8 mouse cellular contexts compared by ENCODE assay signal in genomic region chrX:112601306-112602120, GRCm38 (mm10). TPM values are rescaled to one million over a fixed set of nuclear protein-coding genes. Genes with fewer than 3 reads are reported as not detected.
DNase-seq lines count a peak whose midpoint lies in the region; ATAC-seq lines count a peak whose summit lies in the region.

No protein-coding gene starts in this region.

- H3K4me1 ChIP-seq in megakaryocyte, embryonic 14.5 days = peaks cover 10% of the 10 kb centered on the region
- H3K4me1 ChIP-seq in embryonic facial prominence, embryonic 13.5 days = no peaks in the 10 kb centered on the region
- no peaks in the 10 kb centered on the region for H3K4me1 ChIP-seq in hindbrain, embryonic 11.5 days (replicated peaks; ENCODE audit: control insufficient read depth, insufficient read depth, low read length)
- H3K4me1 ChIP-seq in lung, embryonic 16.5 days (replicated peaks; ENCODE audit: control insufficient read depth, insufficient read depth, low read length) = no peaks in the 10 kb centered on the region

- no peak for ATAC-seq in megakaryocyte, adult 5-6 weeks (ENCODE audit: poor library complexity, severe bottlenecking)
- ATAC-seq in embryonic facial prominence, embryonic 13.5 days (ENCODE audit: insufficient number of reproducible peaks, insufficient read depth, low FRiP score, low TSS enrichment, low read depth) = peak; percentile 82
- peak; percentile 73 for ATAC-seq in hindbrain, embryonic 11.5 days (ENCODE audit: low FRiP score)
- peak; percentile 64 for ATAC-seq in lung, embryonic 16.5 days (ENCODE audit: low read depth)

- H3K9ac ChIP-seq in embryonic facial prominence, embryonic 13.5 days = peak overlapping the region; percentile 81
- H3K9ac ChIP-seq in hindbrain, embryonic 11.5 days (ENCODE audit: low read depth, low read length) = peak overlapping the region; percentile 80
- peak overlapping the region; percentile 75 for H3K9ac ChIP-seq in lung, embryonic 16.5 days (ENCODE audit: low read length)

- H3K4me2 ChIP-seq in embryonic facial prominence, embryonic 13.5 days = peak overlapping the region; percentile 56
- H3K4me2 ChIP-seq in hindbrain, embryonic 11.5 days (replicated peaks; ENCODE audit: low read depth, low read length) = peak overlapping the region; percentile 34
- peak overlapping the region; percentile 62 for H3K4me2 ChIP-seq in lung, embryonic 16.5 days (ENCODE audit: low read depth, low read length)

- WGBS in embryonic facial prominence, embryonic 13.5 days = 21% methylated on average over 62 of the region's 81 CpGs
- WGBS in hindbrain, embryonic 11.5 days = 13% methylated on average over 17 of the region's 81 CpGs
- 22% methylated on average over 57 of the region's 81 CpGs for WGBS in lung, embryonic 16.5 days

- peak; percentile 54 for DNase-seq in hindbrain, embryonic 11.5 days (ENCODE audit: low spot score)
- peak; percentile 17 to 39 for DNase-seq in layer of hippocampus, postnatal 36 days
- DNase-seq in right cerebral cortex, adult 18-20 months = peak; percentile 12
- DNase-seq in c-Kit-positive CD71-positive TER-119-positive erythroid progenitor cells, embryonic 14.5 days (ENCODE audit: low spot score) = no peak

- H3K27ac ChIP-seq in embryonic facial prominence, embryonic 13.5 days = peak overlapping the region; percentile 83
- peak overlapping the region; percentile 75 for H3K27ac ChIP-seq in hindbrain, embryonic 11.5 days (ENCODE audit: low read depth, low read length)
- H3K27ac ChIP-seq in lung, embryonic 16.5 days (ENCODE audit: low read length) = peak overlapping the region; percentile 73

- peak overlapping the region; percentile 91 for H3K4me3 ChIP-seq in megakaryocyte, embryonic 14.5 days (replicated peaks)
- peak overlapping the region; percentile 63 for H3K4me3 ChIP-seq in embryonic facial prominence, embryonic 13.5 days
- H3K4me3 ChIP-seq in hindbrain, embryonic 11.5 days (ENCODE audit: low read depth, low read length) = peak overlapping the region; percentile 60
- H3K4me3 ChIP-seq in lung, embryonic 16.5 days (ENCODE audit: low read length) = peak overlapping the region; percentile 65

- peaks cover 5% of the 10 kb centered on the region for H3K9me3 ChIP-seq in megakaryocyte, embryonic 14.5 days
- H3K9me3 ChIP-seq in embryonic facial prominence, embryonic 13.5 days = no peaks in the 10 kb centered on the region
- H3K9me3 ChIP-seq in hindbrain, embryonic 11.5 days (ENCODE audit: control insufficient read depth, low read length) = no peaks in the 10 kb centered on the region
- H3K9me3 ChIP-seq in lung, embryonic 16.5 days (ENCODE audit: control insufficient read depth, low read length) = no peaks in the 10 kb centered on the region

- H3K36me3 ChIP-seq in megakaryocyte, embryonic 14.5 days (replicated peaks; ENCODE audit: low read length) = no peaks in the 10 kb centered on the region
- H3K36me3 ChIP-seq in embryonic facial prominence, embryonic 13.5 days = no peaks in the 10 kb centered on the region
- no peaks in the 10 kb centered on the region for H3K36me3 ChIP-seq in hindbrain, embryonic 11.5 days (ENCODE audit: control insufficient read depth, insufficient read depth, low read length)
- H3K36me3 ChIP-seq in lung, embryonic 16.5 days (ENCODE audit: control insufficient read depth, insufficient read depth, low read length) = no peaks in the 10 kb centered on the region

- H3K27me3 ChIP-seq in megakaryocyte, embryonic 14.5 days (replicated peaks) = peaks cover 21% of the 10 kb centered on the region
- no peaks in the 10 kb centered on the region for H3K27me3 ChIP-seq in embryonic facial prominence, embryonic 13.5 days
- no peaks in the 10 kb centered on the region for H3K27me3 ChIP-seq in hindbrain, embryonic 11.5 days (ENCODE audit: control insufficient read depth, insufficient read depth, low read length)
- no peaks in the 10 kb centered on the region for H3K27me3 ChIP-seq in lung, embryonic 16.5 days (ENCODE audit: control insufficient read depth, insufficient read depth, low read depth, low read length)

RNA-seq across cellular contexts. Expression of gene Zfp711, which starts 1.2 kb away (rescaled TPM):
- not detected in 2 replicates for polyA plus RNA-seq in megakaryocyte, embryonic 14.5 days (2012; ENCODE audit: insufficient read depth, low replicate concordance)
- not detected in 2 replicates for total RNA-seq in megakaryocyte, adult 5-6 weeks (2015)
- total RNA-seq in megakaryocyte, adult 5-6 weeks (2017) = not detected in 2 replicates
- 17.9 and 20.4 TPM in 2 replicates for polyA plus RNA-seq in embryonic facial prominence, embryonic 13.5 days (2015; fragmentation: Nextera tagmentation; extraction: Ambion mirVana)
- polyA plus RNA-seq in hindbrain, embryonic 11.5 days (2014; fragmentation: Nextera tagmentation; extraction: Ambion mirVana) = 27.5 and 29.2 TPM in 2 replicates
- 10 to 100 TPM in 1 of 2 experiments, 1 to 10 TPM in 1; 8.8 to 10.0 TPM for total RNA-seq in layer of hippocampus, postnatal 36 days (2021)
- 12.4 and 12.6 TPM in 2 replicates for polyA plus RNA-seq in lung, embryonic 16.5 days (2015; fragmentation: Nextera tagmentation; extraction: Ambion mirVana)

Comparison
In these comparisons a context has a peak if more than half of its experiments do, and no peak if none do; other contexts are left out.
1. RNA of gene Zfp711, which starts 1.2 kb away (polyA plus RNA-seq): 27.5 to 29.2 TPM in hindbrain, embryonic 11.5 days, 17.9 to 20.4 TPM in embryonic facial prominence, embryonic 13.5 days and 12.4 to 12.6 TPM in lung, embryonic 16.5 days; not detected in megakaryocyte, embryonic 14.5 days; every median in the first group is over 10 times any median in the second.
2. Peak in every context shown above with its lines, with median percentiles within 50 percentile points of each other: H3K4me3 ChIP-seq, H3K27ac ChIP-seq, H3K4me2 ChIP-seq and H3K9ac ChIP-seq.